Mouse (Mus musculus): ENCODE results near the gene Dleu7.
A peak's percentile ranks its signal among the peaks of the same experiment; 100 is the strongest.

Dleu7 gene

DNA sequence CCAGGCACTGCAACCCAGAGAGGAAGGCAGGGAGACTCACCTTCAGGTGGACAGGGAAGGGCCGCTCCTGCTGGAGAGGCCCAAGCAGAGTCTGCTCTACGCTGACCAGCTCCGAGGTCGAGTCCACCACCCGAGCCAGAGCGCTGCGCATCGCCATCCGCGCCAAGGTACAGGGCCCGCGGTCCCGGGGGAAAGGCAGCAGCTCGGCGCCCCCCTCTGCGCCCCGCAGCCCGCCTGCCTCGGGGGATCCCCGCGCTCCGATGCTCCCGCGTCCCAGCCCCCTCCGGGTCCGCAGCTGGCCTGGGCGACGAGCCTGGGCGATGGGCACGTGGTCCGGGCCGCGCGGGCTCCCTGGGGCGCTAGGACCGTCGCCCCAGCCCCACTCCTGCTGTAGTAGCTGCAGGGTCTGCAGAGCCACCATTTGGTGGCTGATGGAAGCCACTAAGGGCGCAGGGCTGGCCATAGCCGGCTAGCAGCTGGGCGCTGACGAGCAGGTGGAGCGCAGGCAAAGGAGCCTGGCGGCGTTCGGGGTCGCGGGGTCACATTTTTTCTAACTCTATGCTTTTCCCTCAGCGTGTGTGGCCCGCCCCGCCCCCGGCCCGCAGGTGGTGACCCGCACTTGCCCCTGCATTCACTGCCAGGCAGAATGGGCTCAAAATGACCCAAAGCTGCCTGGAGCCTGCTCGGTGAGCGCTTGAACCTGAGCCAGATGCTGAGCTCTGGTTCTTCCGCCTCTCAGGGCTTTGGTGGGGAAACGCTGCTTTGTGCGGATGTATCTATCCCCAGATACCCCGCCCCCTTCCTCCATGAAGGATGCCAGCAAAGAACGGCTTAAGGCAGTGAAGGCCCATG is at the start of gene Dleu7, which contains the start of gene Rnaseh2b:
TSS of gene Dleu7 (minus strand) at position 560 of the 852 bp plus-strand sequence.
TSS of gene Rnaseh2b (plus strand) at position 102 of the 852 bp plus-strand sequence.
- DNase-seq (ENCODE audit: low spot score in 2 of 2) = peak; percentile 7 to 28

DNA sequence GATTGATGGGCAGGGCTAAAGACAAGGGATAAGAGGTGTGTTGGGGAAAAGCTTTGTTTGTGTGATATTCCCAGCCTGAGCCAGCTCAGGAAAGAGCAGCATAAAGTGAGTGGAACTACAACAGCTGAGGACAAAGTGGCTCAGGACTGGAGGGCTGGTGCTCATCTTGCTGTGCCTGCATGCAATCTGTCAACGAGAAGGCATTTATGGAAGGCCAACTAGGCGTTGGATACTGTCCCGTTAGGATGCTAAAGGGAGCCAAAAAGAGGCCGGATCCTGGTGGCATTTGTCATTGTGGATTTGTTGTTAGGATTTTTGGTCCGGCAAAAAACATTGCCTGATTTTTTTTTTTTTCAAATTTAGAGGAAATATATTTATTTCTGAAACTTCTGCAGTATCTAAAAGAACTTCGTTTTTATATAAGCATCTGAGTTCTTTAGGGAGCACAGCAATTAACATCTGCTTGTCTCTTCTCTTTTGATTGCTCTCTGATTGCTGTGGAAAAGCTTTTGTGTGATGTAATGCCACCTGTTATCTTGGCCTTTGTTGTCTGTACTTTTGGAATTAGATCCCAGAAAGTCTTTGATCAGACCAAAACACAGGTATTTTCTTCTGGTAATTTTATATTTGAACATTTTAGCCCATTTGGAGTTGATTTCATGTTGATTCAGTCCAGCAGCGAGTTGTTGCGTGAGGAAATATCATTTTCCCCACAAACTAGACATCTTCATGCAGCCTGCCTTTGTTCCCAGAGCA is 49.2 kb upstream of the Dleu7 start:
- DNase-seq (ENCODE audit: low spot score in 2 of 2) = no peak

DNA sequence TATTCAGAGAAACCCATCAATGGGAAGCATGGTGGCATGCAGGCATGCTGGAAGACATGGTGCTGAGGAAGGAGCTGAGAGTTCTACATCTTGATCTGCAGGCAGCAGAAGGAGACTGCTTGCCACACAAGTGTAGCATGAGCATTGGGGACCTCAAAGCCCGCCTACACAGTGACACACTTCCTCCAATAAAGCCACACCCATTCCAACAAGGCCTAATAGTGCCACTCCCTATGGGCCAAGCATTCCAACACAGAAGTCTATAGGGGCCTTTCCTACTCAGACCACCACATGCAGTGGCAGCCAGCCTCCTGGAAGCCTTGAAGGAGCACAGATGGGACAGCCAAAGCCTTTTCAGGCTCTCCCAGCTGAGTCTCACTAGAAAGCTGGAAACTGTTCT is 46.3 kb upstream of the Dleu7 start:
- DNase-seq (ENCODE audit: low spot score in 2 of 2) = no peak

DNA sequence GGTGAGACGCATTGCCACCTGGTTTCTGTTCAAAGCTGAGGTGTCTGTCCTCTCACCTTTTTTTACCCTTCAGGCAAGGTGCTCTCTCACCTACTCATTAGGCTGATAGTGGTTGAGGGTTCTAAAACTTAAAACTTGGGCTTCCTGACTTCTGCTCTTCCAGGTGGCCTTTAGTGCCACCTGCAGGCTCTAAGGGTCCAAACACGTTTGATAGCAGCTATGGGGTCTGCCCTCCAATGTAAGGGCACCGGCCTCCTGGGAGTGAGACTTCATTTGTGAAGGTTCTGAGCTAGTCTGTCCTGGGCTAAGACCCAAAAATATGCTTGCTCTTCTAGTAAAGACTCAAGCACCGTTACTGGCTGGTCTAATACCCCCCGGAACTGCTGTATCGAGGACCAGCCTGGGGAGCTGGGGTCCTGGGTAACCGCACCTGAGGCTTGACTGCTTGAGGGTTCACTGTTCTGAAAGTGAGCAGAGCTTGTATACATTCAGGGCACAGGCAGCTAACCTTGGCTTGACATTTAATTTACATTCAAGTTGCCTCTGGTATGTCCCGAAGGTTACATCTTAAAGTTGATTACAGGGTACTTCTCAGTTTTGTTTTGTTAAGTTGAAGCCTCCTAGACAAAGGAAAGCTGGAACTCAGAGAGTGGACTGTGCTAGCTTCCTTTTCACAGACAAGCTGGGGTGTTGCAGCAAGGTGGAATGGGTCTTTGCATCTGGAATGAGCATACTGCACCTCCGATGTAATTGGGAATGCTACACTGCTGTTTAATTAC is 41.3 kb upstream of the Dleu7 start:
- no peak for DNase-seq (ENCODE audit: low spot score in 2 of 2)

DNA sequence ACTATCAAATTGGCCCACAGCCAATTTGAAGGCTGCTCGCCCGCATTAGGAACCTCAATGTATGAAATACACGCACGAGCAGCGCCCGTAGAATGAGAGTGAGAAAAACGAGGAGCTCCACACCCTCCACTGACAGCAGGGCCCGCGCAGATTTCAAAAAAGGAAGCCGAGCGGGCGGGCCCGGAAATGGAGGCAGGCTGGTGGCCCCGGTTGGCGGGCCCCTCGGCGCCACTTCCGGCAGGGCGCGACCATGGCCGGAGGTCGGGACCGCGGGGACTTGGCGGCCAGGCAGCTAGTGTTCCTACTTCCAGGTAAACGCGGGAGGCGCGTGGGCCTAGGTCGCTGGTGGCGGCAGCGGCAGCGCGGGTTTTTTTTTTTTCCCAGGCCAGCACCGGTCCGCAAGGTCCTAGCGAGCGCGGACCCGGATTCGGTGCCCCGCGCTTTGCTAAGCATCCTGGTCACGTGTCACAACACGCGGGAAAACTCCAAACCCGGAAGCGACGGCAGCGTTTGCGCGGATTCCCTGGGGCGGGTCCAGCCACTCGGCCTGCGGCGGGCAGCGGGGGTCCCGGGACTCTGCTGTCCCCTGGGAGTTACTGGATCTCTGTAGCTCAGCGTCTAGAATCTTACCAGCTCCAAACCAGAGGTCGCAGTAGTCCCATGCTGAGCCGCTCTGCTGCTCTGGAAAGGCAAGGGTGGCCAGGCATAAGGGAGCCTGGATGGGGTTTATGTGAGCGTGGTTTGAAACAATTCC is 39.2 kb upstream of the Dleu7 start:
- DNase-seq (ENCODE audit: low spot score in 2 of 2) = peak; percentile 83 to 87

DNA sequence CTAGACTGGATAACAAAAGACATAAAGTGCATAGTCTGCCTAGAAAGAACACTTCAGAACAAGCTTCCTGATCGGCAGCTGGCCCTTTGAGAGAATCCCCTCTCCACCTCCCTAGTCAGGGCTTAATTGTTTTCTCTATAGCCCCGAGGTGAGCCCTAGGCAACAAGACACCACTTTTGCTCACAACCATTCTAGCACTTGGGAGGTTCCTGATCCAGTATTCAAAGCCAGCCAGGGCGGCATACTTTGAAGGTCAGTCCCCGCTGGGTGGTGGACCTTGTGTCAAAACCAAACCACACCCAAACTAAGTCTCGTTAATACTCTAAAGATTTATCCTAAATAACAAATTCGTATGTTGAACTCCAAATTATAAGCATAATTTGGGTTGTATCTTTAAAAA is 38.6 kb upstream of the Dleu7 start:
- no peak for DNase-seq (ENCODE audit: low spot score in 2 of 2)

DNA sequence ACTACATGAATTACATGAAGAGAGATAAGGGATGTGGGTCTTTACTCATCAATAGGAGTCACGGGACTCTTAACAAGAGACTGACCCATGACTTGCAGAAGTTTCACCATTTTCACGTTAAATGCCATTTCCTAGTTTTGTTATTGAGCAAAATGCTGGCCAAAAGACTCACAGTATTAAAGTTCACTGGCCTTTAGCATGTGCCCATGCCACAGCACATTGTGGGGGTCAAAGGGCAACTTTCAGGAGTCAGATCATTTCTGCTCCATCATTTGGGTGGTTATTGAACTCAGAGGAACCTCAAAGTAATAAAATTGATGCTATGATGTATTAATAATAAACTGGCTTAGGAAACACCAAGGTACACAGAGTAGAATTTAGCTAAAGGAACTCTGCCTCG is 36.8 kb upstream of the Dleu7 start:
- no peak for DNase-seq (ENCODE audit: low spot score in 2 of 2)

DNA sequence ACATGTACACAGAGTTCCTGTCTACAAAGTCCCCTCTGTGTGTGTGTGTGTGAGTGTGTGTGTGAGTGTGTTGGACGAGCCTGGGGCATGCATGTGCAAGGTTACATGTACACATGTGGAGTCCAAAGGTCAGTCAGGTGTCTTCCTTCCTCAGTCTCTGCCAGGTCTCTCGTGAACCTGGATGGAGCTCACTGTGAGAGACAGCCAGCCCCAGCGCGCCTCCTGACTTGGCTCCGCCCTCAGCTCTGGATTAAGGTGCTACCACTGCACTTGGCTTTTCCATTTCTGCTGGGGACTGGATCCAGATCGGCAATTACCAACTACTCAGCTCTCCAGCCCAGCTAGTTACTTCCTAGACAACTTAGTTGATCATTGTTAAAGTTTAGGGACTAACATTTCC is 35.8 kb upstream of the Dleu7 start:
- no peak for DNase-seq (ENCODE audit: low spot score in 2 of 2)

DNA sequence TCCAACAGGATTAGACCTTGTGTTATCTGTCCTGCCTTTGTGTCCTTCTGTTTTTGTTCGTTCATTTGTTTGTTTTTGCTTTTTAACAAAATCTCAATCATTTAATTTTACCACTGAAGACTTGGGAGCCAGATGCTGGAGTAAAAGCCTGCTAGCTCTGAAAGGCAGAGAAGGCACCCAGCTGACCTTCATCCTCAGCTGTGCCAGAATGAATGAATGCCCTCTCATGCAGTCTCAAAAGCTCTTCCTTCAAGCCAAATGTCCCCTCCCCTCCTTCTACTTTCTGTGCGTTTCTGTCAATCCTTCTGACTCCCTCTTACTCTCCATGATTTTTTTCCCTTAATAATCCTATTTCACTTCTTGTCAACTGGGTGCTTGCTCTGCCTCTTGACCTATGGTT is 34.3 kb upstream of the Dleu7 start:
- DNase-seq (ENCODE audit: low spot score in 2 of 2) = no peak

DNA sequence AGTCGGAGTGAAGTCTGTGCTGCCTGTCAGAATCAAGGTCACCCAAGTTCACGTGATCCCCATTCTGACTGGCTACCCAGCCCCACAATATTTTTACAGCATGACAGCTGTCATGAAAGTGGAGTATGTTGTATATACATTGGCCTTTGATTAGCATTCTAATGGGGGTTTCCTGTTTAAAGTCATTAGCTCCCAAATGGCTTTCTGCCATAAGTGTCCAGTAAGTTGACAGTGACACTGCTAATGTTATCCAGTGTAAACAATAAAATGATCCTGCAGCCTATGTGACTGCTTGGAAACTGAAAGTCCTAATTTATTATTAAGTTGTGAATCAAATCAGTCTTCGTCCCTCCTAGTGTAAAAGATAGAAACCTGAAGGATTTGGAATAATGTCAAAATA is 33.2 kb upstream of the Dleu7 start:
- DNase-seq (ENCODE audit: low spot score in 2 of 2) = no peak

DNA sequence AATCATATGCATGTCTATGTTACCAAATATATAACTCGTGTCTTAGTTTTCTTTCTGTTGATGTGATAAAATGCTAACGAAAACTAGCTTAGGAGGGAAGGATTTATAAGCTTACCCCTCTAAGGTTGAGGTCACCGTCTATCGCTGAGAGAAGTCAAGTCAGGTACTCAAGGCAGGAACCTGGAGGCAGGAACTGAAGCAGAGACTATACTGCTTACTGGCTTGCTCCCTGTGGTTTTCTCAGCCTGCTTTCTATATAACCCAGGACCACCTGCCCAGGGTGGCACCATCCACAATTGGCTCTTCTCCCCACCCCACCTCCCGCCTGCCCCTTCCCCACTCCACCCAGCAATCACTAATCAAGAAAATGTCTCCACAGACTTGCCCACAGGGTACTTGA is 32.1 kb upstream of the Dleu7 start:
- no peak for DNase-seq (ENCODE audit: low spot score in 2 of 2)

DNA sequence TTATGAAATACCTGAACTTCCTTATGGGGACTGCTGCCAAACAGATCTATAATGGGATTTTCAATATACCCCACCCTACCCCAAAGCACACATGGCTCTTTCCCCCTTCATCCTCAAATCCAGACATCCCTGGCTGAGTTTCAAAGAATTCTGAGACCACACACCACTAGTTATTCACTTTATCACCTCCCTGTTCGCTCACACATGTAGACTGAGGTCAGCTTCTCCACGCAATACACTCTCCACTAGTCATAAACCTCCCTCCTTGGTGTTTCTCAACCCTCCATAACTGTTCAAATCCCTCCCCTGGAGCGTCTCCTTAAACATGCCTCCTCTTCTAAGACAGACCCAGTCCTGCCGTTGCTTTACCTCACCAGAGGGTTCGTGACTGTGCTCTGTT is 30.6 kb upstream of the Dleu7 start:
- no peak for DNase-seq (ENCODE audit: low spot score in 2 of 2)

DNA sequence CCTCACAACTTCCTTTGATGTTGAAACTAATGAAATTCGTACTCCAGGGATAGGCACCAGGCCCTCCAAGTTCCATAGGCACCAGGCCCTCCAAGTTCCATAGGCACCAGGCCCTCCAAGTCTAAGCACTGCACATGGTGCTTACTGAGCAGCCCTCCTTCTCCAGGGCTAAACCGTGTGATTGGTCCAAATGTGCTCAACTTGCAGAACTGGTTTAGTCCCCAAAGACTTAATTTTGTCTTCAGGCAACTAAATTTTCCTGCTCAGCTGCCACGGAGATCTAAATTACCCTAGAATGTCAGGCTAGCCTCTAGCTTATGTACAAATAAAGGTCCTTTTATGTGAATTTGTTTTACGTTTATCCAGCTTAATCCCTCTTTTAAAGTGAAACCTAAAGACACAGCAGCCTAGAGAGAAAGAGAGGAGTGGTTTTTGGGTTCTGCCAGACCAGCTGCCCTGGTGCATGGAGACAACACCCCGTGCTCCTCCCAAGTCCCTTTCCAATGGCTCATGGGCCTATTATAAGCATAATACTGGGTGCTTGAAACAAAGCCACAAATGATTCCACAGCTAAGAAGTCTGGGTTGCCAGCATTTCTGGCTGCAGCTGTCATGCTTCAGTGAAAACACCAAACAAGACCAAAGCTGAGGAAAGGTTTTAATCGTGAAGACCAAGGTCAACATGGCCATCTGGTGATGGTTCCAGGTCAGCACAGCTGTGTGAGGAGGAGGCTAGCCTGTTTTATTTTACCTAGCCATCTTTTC is 29.9 kb upstream of the Dleu7 start:
- DNase-seq (ENCODE audit: low spot score in 2 of 2) = no peak

DNA sequence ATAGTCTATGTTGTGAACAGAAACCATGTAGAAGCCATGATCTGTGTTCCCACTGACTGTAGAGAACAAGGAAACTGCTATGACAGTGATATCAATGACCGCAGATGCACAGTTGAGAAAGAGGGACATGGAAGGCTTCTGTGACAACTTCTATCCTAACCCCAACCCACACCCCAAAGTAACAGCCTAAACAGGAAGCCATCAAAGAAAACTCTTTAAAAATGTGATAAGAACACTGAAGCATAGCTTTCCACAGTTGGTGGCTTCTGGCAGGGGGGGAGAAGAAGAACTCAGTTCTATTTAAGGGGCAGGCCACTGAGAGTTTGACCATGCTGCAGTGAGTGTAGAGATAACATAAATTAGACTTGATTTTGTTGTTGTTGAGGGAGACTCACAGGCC is 18.8 kb upstream of the Dleu7 start:
- DNase-seq (ENCODE audit: low spot score in 2 of 2) = no peak

DNA sequence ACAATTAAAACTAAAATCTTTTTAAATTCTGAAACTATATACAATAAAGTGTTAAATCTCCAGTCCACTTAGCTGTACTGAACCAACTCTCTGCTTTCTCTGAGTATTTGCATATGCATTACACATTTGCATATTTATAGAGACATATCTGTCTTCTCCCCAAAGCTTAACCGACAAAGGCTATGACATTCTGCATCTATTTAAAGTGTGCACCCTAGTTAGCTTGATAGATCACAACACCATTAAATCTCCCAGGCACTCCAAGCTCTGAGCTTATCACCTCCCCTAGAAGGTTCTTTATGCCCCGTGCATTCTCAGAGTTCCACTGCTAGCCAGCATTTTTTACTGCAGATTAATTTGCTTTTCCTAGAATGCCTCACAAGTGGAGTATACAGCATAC is 16.2 kb upstream of the Dleu7 start:
- DNase-seq (ENCODE audit: low spot score in 2 of 2) = no peak

DNA sequence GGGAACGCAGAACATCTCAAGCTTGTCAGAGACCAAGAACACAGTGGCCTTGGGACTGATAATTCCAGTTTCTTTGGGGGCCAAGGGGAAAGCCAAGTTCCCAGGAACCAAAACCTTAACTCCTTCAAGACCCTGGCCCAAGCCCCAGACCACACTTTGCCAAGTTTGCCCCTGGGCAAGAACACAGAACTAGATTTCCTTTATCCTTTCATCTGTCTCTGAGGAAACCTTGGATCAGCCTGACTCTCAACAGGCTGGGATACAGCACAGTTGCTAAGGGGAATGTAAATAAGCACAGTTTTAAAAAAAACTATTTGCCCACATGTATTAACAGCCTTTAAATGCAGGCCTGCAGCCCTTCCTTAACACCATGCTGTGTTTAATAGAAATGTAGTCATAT is 14.7 kb upstream of the Dleu7 start:
- DNase-seq (ENCODE audit: low spot score in 2 of 2) = no peak

DNA sequence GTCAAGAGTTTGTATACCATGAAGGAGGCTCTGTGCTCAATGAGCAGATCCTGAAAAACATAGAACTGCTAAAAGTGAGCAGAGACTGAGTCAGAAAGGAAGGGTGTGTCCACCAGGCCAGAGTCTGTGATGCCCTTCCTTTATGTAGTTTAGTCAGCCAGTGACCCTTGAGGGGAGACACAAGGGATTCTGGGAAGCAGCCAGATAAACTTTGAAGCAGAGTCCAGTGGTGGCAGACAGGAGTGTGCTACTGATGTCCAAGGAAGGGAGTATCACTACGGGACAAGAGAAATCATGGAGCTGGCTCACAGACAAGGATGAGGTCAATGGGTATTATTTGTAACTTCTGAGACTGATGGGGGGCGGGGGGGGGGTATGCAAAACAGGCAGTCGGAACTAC is 7.2 kb upstream of the Dleu7 start:
- DNase-seq (ENCODE audit: low spot score in 2 of 2) = no peak

DNA sequence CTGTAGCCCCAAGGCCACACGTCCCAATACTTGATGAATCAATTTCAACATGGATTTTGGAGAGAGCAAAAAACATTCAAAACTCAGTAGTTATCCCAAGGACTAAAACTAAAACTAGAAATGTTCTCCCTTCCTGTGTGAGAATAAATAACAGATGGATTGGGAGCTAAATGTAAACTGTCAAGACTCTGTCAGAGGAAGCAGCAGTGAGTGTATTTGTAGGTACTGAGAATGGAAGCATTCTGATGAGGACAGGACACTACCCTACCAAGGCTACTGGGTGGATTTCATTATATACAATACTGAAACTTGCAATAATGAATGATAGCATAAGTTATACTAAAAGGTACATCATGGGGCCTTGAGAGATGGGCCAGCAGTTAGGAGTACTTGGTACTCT is 6.0 kb upstream of the Dleu7 start:
- DNase-seq (ENCODE audit: low spot score in 2 of 2) = no peak

DNA sequence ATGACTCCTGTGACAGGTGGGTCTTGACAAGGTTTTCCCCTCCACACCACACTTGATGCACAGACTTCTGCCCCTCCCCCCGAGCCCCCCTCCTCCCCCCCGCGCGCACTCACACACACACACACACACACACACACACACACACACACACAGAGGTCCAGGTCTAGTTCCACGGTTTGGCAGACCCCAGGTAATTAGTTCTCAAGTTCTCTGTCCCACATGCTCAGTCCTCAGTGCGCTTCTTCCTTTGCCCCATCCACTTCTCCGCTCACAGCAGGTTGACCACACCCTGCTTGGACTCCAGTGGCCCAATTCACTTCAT is 720 bp downstream of the Dleu7 start:
- no peak for DNase-seq (ENCODE audit: low spot score in 2 of 2)

DNA sequence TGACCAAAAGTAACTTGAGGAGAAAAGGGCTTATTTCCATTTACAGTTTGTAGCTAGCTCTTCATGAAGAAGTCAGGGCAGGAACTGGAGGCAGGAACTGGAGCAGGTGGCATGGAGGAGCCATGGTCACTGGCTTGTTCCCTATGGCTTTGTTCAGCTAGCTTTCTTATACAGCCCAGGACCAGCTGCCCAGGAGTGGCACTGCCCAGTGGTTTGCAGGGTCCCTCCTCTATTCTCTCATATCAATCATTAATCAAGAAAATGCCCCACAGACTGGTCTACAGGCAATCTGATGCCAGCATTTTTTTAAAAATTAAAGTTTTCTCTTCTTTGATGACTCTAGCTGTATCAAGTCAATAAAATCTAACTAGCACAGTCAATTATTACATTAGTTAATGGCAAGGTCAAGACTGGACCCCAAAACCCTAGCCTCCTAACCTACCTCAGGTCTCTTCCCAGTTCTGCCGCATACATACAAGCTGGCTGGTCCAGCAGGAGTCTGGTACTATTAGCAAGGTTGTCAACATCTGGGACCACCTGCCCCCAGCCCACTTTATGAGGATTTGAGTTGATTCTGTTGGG is 1.4 kb downstream of the Dleu7 start:
- no peak for DNase-seq (ENCODE audit: low spot score in 2 of 2)

DNA sequence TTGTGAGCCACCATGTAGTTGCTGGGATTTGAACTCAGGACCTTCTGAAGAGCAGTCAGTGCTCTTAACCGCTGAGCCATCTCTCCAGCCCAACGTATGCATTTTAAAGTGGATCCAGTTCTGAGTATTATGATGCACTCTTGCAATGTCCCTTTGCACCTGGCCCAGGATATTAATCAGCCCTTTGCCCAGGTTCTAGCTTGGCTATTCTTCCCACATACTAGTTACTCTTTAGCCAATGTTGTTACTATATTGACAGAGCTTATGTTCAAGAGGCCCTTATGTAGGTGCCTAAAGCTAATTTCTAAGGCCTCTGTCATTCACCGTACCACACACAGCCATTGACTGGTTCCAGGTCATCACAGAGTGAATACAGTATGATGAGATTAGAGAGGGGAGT is 4.1 kb downstream of the Dleu7 start:
- DNase-seq (ENCODE audit: low spot score in 2 of 2) = no peak

Measured in right cerebral cortex, adult 2 months (tissue).